Mouse (Mus musculus) neural tube, embryonic 11.5 days (tissue): ENCODE measurements around the gene Plin5. TPM values are rescaled to one million over a fixed set of nuclear protein-coding genes. Genes with fewer than 3 reads are reported as not detected.

Source experiments
- polyA plus RNA-seq: library from polyadenylated mRNA; unstranded; fragments of >200 nt; fragmentation: Nextera tagmentation; extraction: Ambion mirVana; gene quantifications from 2 replicates; pipeline ENCODE4 v1.2.1, GENCODE M21; 2014

Plin5 gene
- polyA plus RNA-seq, 1 experiment from 2014 or later = 0.23 TPM

Other genes starting within 250 kb of the Plin5 start
- 7.9 and 8.2 TPM in 2 replicates for gene Zfp119a, start 238.7 kb downstream of the Plin5 start, polyA plus RNA-seq
- gene Zfp959, start 225.5 kb downstream of the Plin5 start, polyA plus RNA-seq = 15.5 and 15.7 TPM in 2 replicates
- 6.1 TPM in 2 replicates for gene Zfp119b, start 168.1 kb downstream of the Plin5 start, polyA plus RNA-seq
- gene Ebi3, start 165.0 kb downstream of the Plin5 start, polyA plus RNA-seq = 2.1 and 2.3 TPM in 2 replicates
- gene Yju2, start 158.5 kb downstream of the Plin5 start, polyA plus RNA-seq = 19.2 and 25.1 TPM in 2 replicates
- 89.7 and 95.3 TPM in 2 replicates for gene Shd, start 147.1 kb downstream of the Plin5 start, polyA plus RNA-seq
- 68.3 and 86.8 TPM in 2 replicates for gene Fsd1, start 131.1 kb downstream of the Plin5 start, polyA plus RNA-seq
- 5.4 and 6.3 TPM in 2 replicates for gene Stap2, start 112.0 kb downstream of the Plin5 start, polyA plus RNA-seq
- 157 and 176 TPM in 2 replicates for gene Mpnd, start 111.9 kb downstream of the Plin5 start, polyA plus RNA-seq
- gene Sh3gl1, start 81.0 kb downstream of the Plin5 start, polyA plus RNA-seq = 122 and 125 TPM in 2 replicates
- 23.5 and 25.0 TPM in 2 replicates for gene Chaf1a, start 77.2 kb downstream of the Plin5 start, polyA plus RNA-seq
- 45.3 and 45.6 TPM in 2 replicates for gene Ubxn6, start 42.6 kb downstream of the Plin5 start, polyA plus RNA-seq
- gene Hdgfl2, start 38.0 kb downstream of the Plin5 start, polyA plus RNA-seq = 124 and 136 TPM in 2 replicates
- gene Plin4, start 7.8 kb downstream of the Plin5 start, polyA plus RNA-seq = 0.13 TPM in 1 of 2 replicates, not detected in the other
- gene Lrg1, start 4.4 kb upstream of the Plin5 start, polyA plus RNA-seq = not detected in 2 replicates
- gene Sema6b, start 22.7 kb upstream of the Plin5 start, polyA plus RNA-seq = 3.9 and 4.3 TPM in 2 replicates
- gene Tnfaip8l1, start 44.9 kb upstream of the Plin5 start, polyA plus RNA-seq = 10.2 and 11.0 TPM in 2 replicates
- gene Mydgf, start 66.3 kb upstream of the Plin5 start, polyA plus RNA-seq = 67.7 and 71.2 TPM in 2 replicates
- 39.1 and 42.5 TPM in 2 replicates for gene Dpp9, start 101.3 kb upstream of the Plin5 start, polyA plus RNA-seq
- gene Fem1a, start 139.2 kb upstream of the Plin5 start, polyA plus RNA-seq = 16.8 and 18.3 TPM in 2 replicates
- 2.4 and 2.5 TPM in 2 replicates for gene Ticam1, start 159.2 kb upstream of the Plin5 start, polyA plus RNA-seq
- gene Plin3, start 175.3 kb upstream of the Plin5 start, polyA plus RNA-seq = 33.0 and 37.8 TPM in 2 replicates
- not detected in 2 replicates for gene Arrdc5, start 182.7 kb upstream of the Plin5 start, polyA plus RNA-seq
- gene Uhrf1, start 185.7 kb upstream of the Plin5 start, polyA plus RNA-seq = 116 and 128 TPM in 2 replicates
- 53.5 and 59.9 TPM in 2 replicates for gene Kdm4b, start 208.5 kb upstream of the Plin5 start, polyA plus RNA-seq